Mouse (Mus musculus): ENCODE results near the gene Rpgrip1. TPM values are rescaled to one million over a fixed set of nuclear protein-coding genes. Genes with fewer than 3 reads are reported as not detected.
A peak's percentile ranks its signal among the peaks of the same experiment; 100 is the strongest.
"Not testable (repeated sequence)": the region's sequence is repeated elsewhere in the genome, so short reads cannot be mapped to it uniquely, and the experiment has no call there.

The Rpgrip1 gene
- total RNA-seq (2014; fragmentation: Nextera tagmentation) (7.4 and 10.8 TPM in 2 replicates), total RNA-seq (2017) (4.5 and 4.8 TPM in 2 replicates)

DNA sequence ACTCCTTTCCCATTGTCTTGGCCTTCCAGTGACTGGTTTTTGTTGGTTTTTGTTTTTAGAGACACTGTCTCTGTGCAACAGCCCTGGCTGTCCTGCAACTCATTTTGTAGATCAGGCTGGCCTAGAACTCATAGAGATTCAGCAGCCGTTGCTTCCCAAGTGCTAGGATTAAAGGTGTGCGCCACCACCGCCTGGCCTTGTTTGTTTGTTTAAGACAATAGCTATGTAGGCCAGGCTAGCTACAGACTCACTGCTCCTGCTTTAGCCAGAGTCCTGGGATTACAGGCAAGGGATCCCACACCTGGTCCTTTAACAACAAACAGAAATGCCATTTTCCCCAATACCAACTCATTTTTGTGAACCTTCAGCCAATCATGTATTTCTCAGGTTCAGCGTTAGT is at the start of gene Rpgrip1:
Gene Rpgrip1 (plus strand): TSS at position 359 of the 400 bp plus-strand sequence.
- no peak for ATAC-seq (replicated peaks; ENCODE audit: poor library complexity, severe bottlenecking)

DNA sequence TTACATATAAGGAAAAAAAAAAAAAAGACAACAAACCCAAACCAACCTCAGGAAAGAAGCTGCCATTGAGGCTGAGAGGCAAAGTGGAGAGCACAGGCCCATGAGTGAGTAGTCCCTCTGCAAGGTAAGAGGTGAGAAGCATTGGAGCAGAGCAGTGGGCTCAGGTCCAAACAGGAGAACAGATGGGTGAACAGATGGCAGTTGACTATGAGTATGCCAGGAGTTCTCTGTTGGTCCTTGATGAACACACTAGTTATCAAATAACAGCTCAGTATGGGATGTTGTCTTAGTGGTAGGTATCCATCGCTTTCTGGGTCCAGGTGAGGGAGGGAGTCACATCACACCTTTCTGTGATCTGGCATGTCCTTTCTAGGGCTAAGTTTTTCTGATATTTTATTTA is 49.7 kb upstream of the Rpgrip1 start:
- no peak for ATAC-seq (replicated peaks; ENCODE audit: poor library complexity, severe bottlenecking)

DNA sequence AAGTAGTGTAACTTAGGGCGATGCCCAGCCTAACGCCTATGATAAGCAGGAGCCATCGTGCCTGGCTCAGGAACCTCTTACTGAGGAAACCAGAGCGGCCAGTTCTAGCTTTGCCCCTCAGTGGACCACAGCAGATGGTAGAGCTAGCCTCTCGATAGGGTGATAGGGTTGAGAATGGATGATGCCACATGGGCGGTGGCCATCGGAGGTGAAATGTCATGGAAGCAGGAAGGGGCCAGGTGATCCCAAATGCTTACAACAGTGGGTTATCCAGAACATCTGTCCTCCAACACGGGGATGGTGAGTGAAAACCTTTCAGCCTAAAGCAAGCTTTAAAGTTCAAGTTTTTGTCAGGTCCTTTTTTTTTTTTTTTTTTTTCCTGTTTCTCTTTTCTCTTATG is 48.7 kb upstream of the Rpgrip1 start:
- ATAC-seq (replicated peaks; ENCODE audit: poor library complexity, severe bottlenecking) = no peak

DNA sequence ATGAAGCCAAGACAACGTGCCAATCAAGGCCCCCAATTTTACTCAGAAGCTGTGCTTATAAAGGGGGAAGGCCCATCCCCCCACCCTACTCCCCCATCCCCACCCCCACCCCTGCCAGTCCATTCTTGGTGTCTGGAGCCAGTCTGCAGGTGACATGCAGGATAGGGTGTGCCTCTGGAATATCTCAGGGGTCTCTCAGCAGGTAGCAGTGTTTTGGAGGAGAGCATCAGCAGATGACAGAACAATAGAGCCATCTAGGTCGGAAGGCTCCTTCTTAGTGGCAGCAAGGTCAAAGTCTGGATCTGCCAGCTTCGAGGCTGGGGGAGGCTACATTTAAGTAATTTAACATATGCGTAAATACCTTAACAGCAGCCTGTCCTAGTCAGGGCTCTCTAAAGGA is 44.4 kb upstream of the Rpgrip1 start:
- ATAC-seq (replicated peaks; ENCODE audit: poor library complexity, severe bottlenecking) = no peak

DNA sequence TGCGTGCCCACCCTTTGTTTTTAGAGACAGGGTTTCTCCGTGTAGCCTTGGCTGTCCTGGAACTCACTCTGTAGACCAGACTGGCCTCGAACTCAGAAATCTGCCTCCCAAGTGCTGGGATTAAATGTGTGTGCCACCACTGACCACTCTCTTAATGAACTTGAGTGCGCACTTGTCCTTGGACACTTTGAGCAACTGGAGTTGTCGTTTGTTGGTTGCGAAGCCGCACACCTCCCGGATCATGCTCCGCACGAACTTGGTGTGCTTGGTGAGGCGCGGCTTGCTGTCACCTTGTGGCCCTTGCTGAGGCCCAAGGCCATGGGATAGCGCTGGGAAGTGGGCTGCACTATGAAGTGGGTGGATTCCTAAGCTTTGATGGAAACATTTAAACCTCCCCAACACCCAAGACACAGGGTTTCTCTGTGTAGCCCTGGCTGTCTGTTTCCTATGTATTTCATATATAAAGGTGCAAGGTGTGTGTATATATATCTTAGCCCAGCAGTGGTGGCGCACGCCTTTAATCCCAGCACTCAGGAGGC is 38.8 kb upstream of the Rpgrip1 start:
- no peak for ATAC-seq (replicated peaks; ENCODE audit: poor library complexity, severe bottlenecking)

DNA sequence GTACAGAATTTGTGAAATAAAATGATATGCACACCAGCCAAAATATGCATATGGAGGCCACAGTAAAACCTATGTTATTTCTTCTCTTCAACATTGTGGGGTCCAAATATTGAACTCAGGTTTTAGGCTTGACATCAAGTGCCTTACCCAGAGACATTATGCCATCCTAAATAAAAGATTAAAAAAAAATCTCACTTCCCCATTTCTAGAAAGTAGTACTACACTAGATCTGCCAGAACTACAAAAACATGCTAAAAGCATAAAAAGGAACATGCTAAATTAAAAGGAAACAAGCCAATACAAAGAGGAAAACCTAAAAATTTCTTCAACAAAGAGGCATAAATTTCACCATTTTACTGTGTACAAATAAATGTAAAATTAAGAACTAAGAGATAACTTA is 27.4 kb upstream of the Rpgrip1 start:
- peak; percentile 87 for ATAC-seq (replicated peaks; ENCODE audit: poor library complexity, severe bottlenecking)

DNA sequence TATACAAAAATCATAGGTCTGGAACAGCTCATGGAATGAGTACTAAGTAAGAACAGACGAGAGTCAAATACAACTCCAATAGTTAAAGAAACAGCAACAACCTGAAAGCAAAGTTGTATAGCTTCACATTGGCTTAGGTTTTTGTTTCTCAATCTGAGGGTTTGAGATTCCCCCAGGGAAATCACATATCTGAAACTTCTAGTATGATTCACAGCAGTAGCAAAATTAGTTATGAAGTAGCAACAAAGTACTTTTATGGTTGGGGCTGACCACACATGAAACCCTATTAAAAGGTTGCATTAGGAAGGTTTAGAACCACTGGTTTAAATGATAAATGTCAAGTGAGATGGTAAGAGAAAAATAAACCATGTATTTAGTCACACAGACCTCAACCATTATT is 16.0 kb upstream of the Rpgrip1 start:
- ATAC-seq (replicated peaks; ENCODE audit: poor library complexity, severe bottlenecking) = no peak

DNA sequence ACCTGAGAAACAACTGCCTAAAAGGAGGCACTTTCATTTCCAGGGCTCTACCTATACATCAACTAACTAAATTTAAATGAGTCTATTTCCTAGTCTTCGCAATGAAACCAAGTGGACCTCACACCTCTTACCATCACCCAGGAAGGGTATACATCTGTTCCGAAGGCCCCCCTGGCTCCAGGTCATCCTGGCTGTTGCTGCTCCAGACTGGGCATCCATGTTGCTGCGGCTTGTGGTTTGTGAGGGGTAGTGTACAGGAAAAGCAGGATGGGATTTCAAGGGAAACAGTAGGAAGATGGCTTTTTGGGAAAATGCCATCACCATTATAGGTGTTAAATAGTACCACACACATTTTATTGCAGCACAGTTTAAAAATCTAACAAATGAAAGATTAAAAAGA is 13.3 kb upstream of the Rpgrip1 start:
- ATAC-seq (replicated peaks; ENCODE audit: poor library complexity, severe bottlenecking) = not testable (repeated sequence)

DNA sequence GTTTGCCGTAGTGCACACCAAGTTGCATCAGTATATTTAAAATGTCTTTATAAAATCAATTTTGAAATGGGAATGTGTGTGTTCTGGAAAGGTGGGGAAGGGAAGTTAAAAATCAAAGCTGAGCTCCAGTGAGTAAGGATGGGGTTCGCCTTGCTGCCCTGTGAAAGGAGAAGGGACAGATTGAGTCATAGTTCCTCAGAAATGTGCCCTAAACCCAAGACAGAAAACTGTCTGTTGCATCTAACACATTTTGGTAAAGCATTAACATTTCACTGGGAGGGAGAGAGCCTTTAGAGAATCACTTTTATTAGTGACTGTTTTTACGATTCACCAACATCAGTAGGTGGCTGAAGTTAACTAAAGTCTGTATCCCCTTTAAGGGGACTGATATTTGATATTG is 12.1 kb upstream of the Rpgrip1 start:
- ATAC-seq (replicated peaks; ENCODE audit: poor library complexity, severe bottlenecking) = peak; percentile 43

DNA sequence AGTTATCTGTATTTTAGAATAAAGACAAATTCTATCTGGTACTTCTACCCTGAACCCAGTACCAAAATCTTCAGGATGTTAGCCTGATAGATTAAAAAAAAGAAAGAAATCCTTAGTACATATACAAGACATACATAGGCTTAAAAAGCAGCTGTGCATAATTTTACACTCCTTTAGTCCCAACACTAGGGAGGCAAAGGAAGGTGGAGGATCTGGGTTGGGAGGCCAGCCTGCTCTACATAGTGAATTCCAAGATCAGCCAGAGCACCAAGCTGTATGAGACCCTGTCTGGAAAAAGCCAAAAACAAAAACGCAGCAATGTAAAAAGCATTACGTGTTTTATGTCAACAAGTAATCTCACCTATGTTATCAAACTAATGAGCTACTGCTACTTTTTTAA is 10.9 kb upstream of the Rpgrip1 start:
- ATAC-seq (replicated peaks; ENCODE audit: poor library complexity, severe bottlenecking) = no peak

DNA sequence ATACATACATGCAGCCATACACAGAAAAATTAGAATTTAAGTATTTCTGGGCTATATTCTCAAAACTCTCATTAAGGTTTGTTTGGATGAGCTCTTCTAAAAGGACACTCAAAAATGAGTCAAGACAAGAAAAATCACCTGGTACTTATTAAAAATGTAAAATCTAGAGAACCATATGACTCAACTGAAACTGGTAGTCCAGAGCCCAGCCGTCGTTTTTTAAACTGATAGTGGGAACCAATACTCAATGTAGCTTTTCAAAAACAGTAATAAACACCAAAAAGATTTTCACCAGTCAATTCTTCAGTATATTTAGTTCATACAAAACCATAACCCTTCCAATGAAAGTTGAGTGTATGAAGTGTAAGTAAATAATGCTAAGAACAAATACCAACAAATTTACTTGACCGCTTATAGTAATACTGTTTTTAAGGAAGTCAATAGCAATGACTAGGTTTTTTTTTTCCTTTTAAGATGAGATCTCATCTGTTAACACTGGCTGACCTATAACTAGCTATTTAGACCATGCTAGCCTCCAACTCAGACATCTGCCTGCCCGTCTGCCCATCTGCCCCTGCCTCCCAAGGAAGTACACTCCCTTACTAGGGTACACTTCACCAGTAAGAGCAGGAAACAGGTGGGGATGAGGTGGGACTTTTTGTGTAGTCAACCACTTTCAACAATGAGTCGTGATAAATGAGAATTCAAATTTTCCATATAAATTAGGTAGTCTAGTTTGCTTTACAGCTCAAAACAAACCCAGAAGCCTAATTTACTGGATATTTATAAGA is 10.1 kb upstream of the Rpgrip1 start:
- ATAC-seq (replicated peaks; ENCODE audit: poor library complexity, severe bottlenecking) = no peak

DNA sequence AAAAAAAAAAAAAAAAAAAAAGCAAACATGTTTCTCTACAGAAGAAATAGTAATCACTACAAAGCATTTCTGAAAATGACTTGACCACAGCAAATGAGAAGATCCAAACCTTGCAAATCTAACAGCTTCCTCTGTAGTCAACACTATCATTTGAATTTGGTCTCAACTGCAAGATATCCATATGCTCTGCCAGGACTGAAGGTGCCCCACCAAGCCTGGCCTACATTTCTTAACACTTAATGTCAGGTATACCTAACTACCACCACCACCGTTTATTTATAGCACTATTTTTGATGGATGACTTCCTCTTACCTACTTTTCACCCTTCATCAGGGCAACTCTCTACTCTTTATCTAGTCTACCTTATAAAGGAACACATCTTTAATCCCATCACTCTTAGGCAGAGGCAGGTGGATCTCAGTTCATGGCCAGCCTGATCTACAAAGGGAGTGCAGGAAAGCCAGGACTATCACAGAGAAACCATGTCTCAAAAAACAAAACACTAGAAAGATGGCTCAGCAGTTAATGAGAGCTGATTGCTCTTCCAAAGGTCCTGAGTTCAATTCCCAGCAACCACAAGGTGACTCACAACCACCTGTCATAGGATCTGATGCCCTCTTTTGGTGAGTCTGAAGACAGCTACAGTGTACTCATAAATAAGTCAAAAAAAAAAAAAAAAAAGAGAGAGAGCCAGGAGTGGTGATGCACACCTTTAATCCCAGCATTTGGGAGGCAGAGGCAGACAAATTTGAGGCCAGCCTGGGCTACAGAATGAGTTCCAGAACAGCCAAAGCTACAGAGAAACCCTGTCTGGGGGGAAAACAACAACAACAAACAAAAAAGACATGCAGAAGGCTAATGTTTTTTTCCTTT is 9.0 kb upstream of the Rpgrip1 start:
- no peak for ATAC-seq (replicated peaks; ENCODE audit: poor library complexity, severe bottlenecking)

DNA sequence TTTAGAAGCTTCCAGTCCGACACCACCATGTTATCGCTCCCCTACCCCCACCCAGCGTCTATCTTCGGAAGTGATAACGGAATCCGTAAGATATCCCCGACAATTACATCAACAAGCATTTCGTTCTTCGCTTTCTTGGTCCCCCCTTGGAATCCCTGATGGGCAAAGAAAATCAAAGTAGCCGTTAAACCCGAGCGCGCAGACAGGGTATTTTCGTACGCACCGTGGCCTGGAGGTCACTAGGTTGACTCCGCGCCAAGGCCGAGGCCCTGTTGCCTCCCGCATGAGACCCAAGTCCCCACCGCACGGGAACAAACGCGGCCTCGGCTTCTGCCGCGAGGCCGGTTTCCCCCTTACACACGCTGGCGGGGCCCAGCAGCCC is 7.0 kb upstream of the Rpgrip1 start:
- no peak; the same call in 1 of the 2 replicates for ATAC-seq (replicated peaks; ENCODE audit: poor library complexity, severe bottlenecking)

DNA sequence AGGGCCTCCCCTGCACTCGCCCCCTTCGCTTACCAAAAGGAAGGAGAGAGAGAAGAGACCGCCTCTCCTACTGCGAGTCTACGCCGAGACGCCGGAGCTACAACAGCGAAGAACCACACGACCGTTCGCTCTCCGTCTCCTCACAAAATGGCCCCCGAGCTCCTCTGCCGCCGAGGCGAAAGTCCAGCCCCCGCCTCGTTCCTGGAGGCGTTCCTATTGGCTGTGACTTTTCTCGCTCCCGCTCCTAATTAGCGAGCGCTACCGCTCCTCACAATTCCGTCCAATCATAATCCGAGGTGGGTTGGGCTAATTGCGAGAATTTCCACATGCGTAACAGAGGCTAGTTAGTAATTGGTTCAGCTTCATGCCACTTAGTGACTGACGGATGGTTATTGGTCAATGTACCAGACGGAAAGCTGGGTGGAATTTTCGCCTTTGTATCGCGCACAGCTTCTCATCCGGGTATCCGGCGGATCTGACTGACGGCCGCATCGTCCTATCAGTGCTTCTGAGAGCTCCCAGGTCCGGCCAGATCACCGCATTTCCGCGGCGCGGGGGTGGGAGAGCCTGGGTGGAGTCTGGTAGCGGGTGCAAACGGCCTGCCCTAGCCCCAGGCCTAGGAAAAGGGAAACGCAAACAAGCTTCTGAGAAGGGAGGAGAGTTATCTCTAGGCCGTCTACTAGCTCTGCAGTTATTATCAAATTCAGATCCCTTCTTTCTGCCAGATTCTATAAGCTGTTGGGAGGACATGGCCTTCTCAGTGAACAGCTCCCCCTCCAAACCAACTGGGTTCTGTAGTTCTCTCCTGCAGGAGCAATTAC is 6.4 kb upstream of the Rpgrip1 start, which contains the start of gene Hnrnpc:
Gene Hnrnpc (minus strand): TSS at position 173 of the 821 bp plus-strand sequence.
- peak; percentile 84 for ATAC-seq (replicated peaks; ENCODE audit: poor library complexity, severe bottlenecking)

DNA sequence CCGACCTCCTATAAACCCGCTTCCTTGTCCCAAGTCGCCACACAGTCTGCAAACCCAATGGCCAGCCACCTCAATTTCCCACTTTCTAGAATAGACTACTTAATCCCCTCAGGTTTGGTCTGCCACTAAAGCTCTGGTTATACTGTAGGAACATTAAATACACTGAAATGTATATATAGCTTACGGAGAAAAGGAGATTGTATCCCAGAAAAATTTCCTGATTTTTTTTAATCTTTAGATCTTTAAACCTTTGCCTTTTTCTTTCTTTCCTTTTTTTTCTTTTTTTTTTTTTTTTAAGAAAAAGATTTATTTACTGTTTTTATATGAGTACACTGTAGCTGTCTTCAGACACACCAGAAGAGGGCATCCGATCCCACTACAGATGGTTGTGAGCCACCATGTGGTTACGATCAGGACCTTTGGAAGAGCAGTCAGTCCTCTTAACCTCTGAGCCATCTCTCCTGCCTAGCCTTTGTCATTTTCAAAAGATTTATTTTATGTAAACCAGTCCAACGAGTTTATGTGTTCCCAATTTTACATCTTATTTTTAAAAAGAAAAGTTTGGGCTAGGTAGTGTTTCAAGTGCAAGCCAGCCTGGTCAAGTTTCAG is 5.7 kb upstream of the Rpgrip1 start:
- ATAC-seq (replicated peaks; ENCODE audit: poor library complexity, severe bottlenecking) = peak; percentile 3

DNA sequence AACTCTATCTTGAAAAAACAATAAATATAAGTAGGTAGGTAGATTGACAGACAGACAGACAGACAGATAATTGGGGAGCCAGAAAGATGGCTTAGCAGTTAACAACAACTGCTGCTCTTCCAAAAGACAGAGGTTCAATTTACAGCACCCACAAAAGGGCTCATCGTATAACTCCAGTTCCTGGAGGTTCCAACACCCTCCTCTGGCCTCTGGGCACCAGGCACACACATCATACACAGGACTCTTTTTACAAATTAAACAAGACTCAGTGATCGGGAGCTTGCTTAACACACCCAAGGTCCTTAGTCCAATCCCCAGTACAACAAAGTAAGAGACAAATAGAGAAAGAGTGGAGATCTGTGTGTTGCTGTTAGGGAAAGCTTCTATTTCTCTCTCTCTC is 5.2 kb upstream of the Rpgrip1 start:
- ATAC-seq (replicated peaks; ENCODE audit: poor library complexity, severe bottlenecking) = no peak

DNA sequence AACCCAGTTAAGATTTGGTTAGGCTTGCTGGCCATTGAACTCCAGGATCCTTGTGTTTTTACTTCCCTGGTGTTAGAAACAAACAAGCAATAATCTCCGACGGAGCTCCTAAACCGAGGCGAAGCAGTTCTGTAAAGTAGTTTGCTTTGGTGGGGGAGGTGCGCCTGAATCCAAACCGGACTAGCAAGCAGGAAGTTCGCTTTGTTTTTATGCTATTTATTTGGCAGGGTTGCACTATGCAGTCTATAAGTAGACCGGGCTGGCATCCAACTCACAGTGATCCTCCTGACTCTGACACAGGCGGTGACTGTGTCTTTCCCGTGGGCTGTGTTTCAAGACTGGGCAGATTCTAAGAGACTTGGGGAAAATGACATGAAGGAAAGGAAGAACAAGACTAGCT is 3.8 kb upstream of the Rpgrip1 start:
- peak; percentile 8; the same call in 1 of the 2 replicates for ATAC-seq (replicated peaks; ENCODE audit: poor library complexity, severe bottlenecking)

DNA sequence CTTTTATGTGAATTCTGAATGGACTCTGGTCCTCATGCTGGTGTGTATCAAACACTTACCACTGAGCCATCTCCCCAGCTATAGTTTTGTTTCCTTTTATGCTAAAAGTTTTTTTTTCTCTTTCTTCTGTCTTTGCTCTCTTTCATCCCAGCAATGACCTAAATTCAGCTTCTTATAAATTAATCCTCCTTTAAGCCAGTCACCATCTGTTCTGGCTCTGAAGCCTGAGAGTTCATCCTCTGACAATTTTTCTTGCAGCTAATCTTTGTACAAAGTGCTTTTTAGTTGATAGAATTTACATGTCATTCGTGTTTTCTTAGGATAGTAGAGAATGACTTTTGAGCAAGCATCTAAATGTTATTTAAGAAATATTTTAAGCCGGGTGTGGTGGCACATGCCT is 2.5 kb upstream of the Rpgrip1 start:
- no peak for ATAC-seq (replicated peaks; ENCODE audit: poor library complexity, severe bottlenecking)

DNA sequence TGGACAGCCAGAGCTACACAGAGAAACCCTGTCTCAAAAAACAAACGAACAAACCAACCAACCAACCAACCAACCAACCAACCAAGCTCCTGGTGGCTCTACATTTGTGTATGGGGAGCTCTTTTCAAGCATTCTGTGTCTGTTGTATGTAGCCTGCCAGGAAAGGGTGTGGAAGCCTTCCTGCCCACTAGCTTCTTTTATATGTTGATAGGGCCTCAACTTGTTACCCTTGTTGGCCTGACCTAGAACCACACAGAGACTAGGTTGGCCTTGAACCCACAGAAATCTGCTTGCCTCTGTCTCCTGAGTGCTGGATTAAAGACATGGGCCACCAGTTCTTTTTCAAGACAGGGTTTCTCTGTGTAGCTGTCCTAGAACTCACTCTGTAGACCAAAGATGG is 3.6 kb downstream of the Rpgrip1 start:
- no peak for ATAC-seq (replicated peaks; ENCODE audit: poor library complexity, severe bottlenecking)

DNA sequence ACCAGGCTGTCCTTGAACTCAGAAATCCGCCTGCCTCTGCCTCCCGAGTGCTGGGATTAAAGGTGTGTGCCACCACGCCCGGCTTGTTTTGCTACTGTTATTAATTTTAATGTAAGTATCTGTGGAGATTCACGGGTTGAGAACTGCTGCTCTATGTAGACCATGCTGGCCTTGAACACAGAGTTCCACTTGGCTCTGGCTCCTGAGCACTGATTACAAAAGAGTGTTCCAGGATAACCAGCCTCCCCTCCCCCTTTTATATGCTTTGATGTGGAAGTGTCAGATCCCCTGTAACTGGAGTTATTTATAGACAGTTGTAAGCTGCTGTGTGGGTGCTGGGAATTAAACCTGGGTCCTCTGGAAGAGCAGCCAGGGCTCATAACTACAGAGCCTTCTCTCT is 6.7 kb downstream of the Rpgrip1 start:
- ATAC-seq (replicated peaks; ENCODE audit: poor library complexity, severe bottlenecking) = no peak
